Mouse (Mus musculus) C2C12 (cell line): ENCODE results near the gene Agtrap. TPM values are rescaled to one million over a fixed set of nuclear protein-coding genes. Genes with fewer than 3 reads are reported as not detected.
A peak's percentile ranks its signal among the peaks of the same experiment; 100 is the strongest.

ENCODE experiments used
- H3K27me3 ChIP-seq: one replicate; pipeline ENCODE4 v1.6.1; 2011; ENCODE audit not compliant: control insufficient read depth, insufficient read depth, insufficient read length
- H3K36me3 ChIP-seq: one replicate; pipeline ENCODE4 v1.6.1; 2011; ENCODE audit not compliant: control insufficient read depth, insufficient read depth
- H3K4me3 ChIP-seq: one replicate; pipeline ENCODE4 v1.5.1; 2011; ENCODE audit warnings: mild to moderate bottlenecking, control low read depth; ENCODE audit not compliant: poor library complexity, insufficient read depth, severe bottlenecking
- H3K79me2 ChIP-seq: one replicate; pipeline ENCODE4 v1.6.1; 2011; ENCODE audit not compliant: control insufficient read depth, insufficient read depth
- H3K79me3 ChIP-seq: one replicate; pipeline ENCODE4 v1.6.1; 2011; ENCODE audit warnings: low read depth, control low read depth
- H3ac ChIP-seq: one replicate; pipeline ENCODE3; 2011; ENCODE audit warnings: low read depth; ENCODE audit not compliant: control insufficient read depth, insufficient read length
- CEBPB ChIP-seq: IDR thresholded peaks from one replicate; pipeline ENCODE4 v1.6.1; 2011; ENCODE audit warnings: low read depth, mild to moderate bottlenecking, control low read depth, moderate library complexity
- CTCF ChIP-seq: IDR thresholded peaks from one replicate; pipeline ENCODE4 v1.5.1; 2011; ENCODE audit not compliant: control insufficient read depth, insufficient read depth, insufficient read length
- FOSL1 ChIP-seq: IDR thresholded peaks from one replicate; pipeline ENCODE4 v1.8.0; 2011; ENCODE audit warnings: mild to moderate bottlenecking, low read length; ENCODE audit not compliant: poor library complexity, insufficient read depth, severe bottlenecking
- MAX ChIP-seq: IDR thresholded peaks from one replicate; pipeline ENCODE4 v1.6.1; 2011; ENCODE audit warnings: mild to moderate bottlenecking, control low read depth
- MYOD1 ChIP-seq: IDR thresholded peaks from one replicate; pipeline ENCODE4 v1.6.1; 2011; ENCODE audit warnings: low read depth; ENCODE audit not compliant: control insufficient read depth, insufficient read length
- MYOG ChIP-seq: IDR thresholded peaks from one replicate; pipeline ENCODE4 v1.6.1; 2011; ENCODE audit not compliant: control insufficient read depth, insufficient read length; ENCODE audit errors: extremely low read depth
- USF1 ChIP-seq: IDR thresholded peaks from one replicate; pipeline ENCODE4 v1.6.1; 2011; ENCODE audit warnings: low read depth, mild to moderate bottlenecking, control low read depth, moderate library complexity
- polyA plus RNA-seq: library from polyadenylated mRNA; unstranded; fragments of >200 nt; fragmentation: generic; extraction: Trizol; gene quantifications from one replicate; pipeline ENCODE4 v1.2.1, GENCODE M21; 2012; ENCODE audit warnings: missing spikeins

Gene Agtrap
- polyA plus RNA-seq, 1 experiment: 8.2 TPM

GRCm38 (mm10) chr4:148092551-148093271 is 4.9 kb upstream of the Agtrap start:
- no peak overlapping the region for H3ac ChIP-seq
- no peak overlapping the region for H3K4me3 ChIP-seq
- H3K27me3 ChIP-seq: peaks cover 9% of the 10 kb centered on the region
- no peaks in the 10 kb centered on the region for H3K79me3 ChIP-seq
- no peaks in the 10 kb centered on the region for H3K79me2 ChIP-seq
- H3K36me3 ChIP-seq: no peaks in the 10 kb centered on the region
- TF ChIP-seq USF1 (no peak), MYOD1 (no peak), MAX (no peak), CTCF (no peak), CEBPB (no peak), FOSL1 (no peak), MYOG (no peak)

DNA sequence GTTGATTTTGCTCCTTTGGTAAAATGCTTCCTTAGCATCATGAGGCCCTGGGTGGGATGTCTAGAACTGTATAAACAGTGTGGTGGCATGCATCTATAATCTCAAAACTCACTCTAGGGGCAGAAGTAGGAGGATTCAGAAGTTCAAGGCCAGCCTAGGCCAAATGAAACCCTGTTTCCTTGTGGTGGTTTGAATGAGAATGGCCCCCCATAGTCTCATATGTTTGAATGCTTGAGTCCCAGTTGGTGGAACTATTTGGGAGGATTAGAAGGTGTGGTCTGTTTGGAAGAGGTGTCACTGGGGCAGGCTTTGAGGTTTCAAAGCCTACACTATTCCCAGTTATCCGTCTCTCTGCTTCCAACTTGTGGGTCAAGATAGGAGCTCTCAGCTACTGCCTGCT is 3.4 kb upstream of the Agtrap start:
- no peak for TF ChIP-seq CTCF
- TF ChIP-seq MYOD1: no peak
- no peak for TF ChIP-seq CEBPB
- no peak for TF ChIP-seq MYOG
- no peak for TF ChIP-seq MAX
- no peak for TF ChIP-seq FOSL1
- no peak for TF ChIP-seq USF1

DNA sequence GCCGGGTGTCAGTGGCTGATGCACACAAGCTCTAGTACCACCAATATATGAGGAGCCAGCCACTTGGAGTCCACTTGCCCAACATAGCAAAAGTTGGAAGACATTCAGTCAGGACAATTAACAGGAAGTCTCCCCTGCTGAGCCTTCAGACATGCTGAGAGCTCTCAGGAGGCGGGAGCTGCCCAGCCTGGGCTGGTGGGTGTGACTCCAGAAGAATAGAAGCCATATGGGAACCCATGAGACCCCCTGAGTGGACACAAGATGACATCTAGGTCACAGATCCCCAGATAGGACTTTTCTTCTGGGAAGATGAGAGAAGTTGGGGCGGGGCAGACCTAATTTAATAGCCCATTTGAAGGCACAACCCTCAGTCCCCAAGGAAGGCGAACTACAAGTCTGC is 1.3 kb upstream of the Agtrap start:
- H3K79me2 ChIP-seq: peaks cover 5% of the 10 kb centered on the region
- H3K79me3 ChIP-seq: no peaks in the 10 kb centered on the region
- no peak overlapping the region for H3K4me3 ChIP-seq
- no peak for TF ChIP-seq USF1
- no peak for TF ChIP-seq MYOD1
- no peak for TF ChIP-seq MAX
- TF ChIP-seq CTCF: no peak
- no peak for TF ChIP-seq CEBPB
- no peaks in the 10 kb centered on the region for H3K36me3 ChIP-seq
- no peaks in the 10 kb centered on the region for H3K27me3 ChIP-seq
- H3ac ChIP-seq: no peak overlapping the region

More for the DNA sequence above, 3.4 kb upstream of the Agtrap start:
- H3K4me3 ChIP-seq: no peak overlapping the region
- H3ac ChIP-seq: no peak overlapping the region
- no peaks in the 10 kb centered on the region for H3K79me3 ChIP-seq
- no peaks in the 10 kb centered on the region for H3K36me3 ChIP-seq
- H3K27me3 ChIP-seq: peaks cover 6% of the 10 kb centered on the region
- peaks cover 5% of the 10 kb centered on the region for H3K79me2 ChIP-seq

GRCm38 (mm10) chr4:148087091-148087906 is 532 bp downstream of the Agtrap start:
- Histone ChIP-seq H3K4me3 (peak overlapping the region; percentile 48), H3K27me3 (no peaks in the 10 kb centered on the region), H3K79me2 (peaks cover 5% of the 10 kb centered on the region), H3K36me3 (no peaks in the 10 kb centered on the region), H3ac (peak overlapping the region; percentile 69), H3K79me3 (no peaks in the 10 kb centered on the region)
- TF ChIP-seq MYOG: no peak
- TF ChIP-seq MYOD1: no peak
- TF ChIP-seq USF1: no peak
- TF ChIP-seq FOSL1: no peak
- TF ChIP-seq MAX: no peak
- TF ChIP-seq CTCF: no peak
- no peak for TF ChIP-seq CEBPB

DNA sequence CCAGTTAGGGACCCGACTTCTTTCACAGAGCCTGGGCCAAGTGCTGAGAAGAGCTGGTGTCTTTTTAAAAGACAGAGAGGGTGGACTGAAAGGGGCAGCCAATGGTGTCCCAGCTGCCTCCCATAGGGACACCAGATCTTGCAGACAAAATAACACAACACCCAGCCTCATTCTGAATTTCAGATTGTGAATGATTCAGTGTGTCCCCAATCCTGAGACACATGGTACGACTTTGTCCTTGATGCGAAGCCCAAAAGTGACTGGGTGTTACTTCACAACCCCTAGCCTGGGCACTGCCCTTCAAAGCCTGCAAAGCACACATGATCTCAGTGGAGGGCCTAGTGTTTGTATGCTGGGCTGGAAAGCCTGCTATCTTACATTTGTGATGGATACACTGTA is 1.9 kb downstream of the Agtrap start:
- Histone ChIP-seq H3K4me3 (no peak overlapping the region), H3K79me2 (peaks cover 5% of the 10 kb centered on the region), H3ac (no peak overlapping the region), H3K36me3 (no peaks in the 10 kb centered on the region), H3K27me3 (no peaks in the 10 kb centered on the region), H3K79me3 (no peaks in the 10 kb centered on the region)
- TF ChIP-seq FOSL1 (no peak), MYOG (no peak), USF1 (no peak), CEBPB (no peak), CTCF (no peak), MYOD1 (no peak), MAX (no peak)
